Mouse (Mus musculus) CD4-positive, CD25-positive, alpha-beta regulatory T cell, adult 4 months (primary cell): ENCODE data around the gene Prss27. TPM values are rescaled to one million over a fixed set of nuclear protein-coding genes. Genes with fewer than 3 reads are reported as not detected.
A peak's percentile ranks its signal among the peaks of the same experiment; 100 is the strongest.

ENCODE experiments used
- ATAC-seq: one replicate; pipeline ENCODE4 v1.8.0; 2017
- polyA plus RNA-seq, 2 experiments: library from polyadenylated mRNA; unstranded; fragments of 100-300 nt; shearing (Covaris generic); gene quantifications; one replicate each; pipeline ENCODE4 v1.2.1; 2017

Prss27 gene
- polyA plus RNA-seq = not detected

GRCm38 (mm10) chr17:24037844-24038243 lies at the start of gene Prss27:
TSS of gene Prss27 (plus strand) at chr17:24038144.
- ATAC-seq = no peak

GRCm38 (mm10) chr17:23989802-23990201 lies 48.1 kb upstream of the Prss27 start:
- no peak for ATAC-seq

DNA sequence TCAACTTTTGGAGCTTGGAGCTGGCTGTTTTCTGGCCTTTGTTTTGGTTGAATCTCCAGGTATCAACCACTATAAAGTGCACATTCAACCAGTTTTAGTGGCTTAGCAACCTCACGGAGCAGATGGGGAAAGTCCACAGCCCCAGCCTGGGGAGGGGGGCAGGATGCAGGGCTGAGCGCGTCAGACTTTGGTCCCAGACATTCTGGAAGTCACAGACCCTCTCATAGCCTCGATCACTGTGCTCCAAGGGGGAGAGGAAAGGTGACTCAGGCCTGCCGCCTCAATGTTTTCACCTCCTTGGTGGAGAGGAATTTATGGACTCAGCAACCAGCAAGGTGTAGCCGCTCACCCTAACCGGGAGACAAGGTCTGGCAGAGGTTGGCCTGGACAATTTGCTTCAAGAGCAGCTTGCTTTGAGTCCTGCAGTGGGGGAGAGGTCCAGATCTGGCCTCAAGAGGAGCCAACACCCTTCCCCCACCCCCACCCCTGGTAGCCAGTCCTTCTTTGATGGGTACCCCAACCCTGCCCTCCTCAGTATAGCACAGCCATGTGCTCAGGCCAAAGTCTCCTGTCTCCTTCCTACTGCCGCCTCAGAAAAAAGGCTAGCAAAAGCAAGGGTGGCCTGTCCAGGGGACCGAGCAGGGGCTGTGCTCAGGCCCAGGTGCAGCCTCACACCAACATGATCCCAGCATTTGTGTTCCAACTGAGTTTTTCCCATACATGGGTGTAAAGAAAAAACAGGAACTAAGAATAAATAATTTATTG lies 45.0 kb upstream of the Prss27 start:
- no peak for ATAC-seq

DNA sequence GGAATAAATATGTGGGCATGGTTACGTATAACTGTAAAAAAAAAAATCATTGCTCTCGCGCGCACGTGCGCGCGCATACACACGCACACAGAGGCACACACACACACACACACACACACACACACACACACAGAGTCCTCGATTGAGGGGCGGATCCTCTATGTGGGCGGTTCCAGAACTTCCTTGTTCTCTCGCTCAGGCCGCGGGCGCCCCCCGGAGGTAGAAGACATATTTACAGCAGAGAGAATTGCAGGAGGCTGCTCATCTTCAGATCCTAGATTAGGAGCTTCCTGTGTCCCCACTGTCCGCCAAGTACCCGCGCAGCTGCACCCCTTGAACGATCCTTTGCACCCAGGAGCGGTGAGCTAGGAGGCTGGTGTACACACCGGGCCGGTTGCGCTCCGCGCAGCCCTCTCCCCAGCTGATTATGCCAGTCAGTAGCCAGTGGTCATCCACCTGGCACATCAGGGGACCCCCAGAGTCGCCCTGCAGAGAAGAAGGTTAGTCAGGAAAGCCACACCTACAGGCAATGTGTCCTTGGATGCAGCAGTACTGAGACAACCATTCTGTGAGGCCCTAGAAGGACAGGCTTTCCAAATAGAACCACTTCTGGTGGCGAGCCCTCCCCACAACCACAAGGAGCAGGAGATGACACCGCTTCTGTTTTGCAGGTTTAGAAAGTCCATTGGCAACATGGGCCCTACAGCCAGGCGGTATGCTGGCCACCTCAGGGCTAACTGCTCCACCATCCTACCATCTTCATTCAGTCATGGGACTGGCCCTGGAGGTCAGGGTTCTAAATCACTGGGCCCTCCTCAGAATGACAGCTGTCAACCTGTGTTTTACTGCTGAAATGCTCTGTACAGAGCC lies 44.1 kb upstream of the Prss27 start:
- ATAC-seq = peak; percentile 92

DNA sequence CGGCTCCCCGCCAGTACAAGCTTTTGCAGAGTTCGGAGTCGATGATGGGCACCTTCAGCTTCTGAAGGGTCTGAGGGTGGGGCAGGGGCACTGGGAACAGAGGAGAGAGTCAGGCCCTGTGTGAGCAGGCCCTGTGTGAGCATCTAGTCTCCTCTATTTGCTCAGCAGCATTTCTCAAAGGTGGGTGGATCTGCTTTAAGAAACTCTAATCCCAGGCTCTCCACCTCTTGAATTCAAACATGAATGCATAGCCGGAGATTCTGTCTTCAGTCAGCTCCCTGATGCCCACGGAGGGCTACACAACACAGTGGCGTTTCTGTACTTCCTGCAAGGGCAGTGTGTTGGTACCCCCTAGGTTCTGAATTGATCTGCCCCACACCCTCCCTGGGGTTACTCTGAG lies 43.3 kb upstream of the Prss27 start:
- no peak for ATAC-seq

DNA sequence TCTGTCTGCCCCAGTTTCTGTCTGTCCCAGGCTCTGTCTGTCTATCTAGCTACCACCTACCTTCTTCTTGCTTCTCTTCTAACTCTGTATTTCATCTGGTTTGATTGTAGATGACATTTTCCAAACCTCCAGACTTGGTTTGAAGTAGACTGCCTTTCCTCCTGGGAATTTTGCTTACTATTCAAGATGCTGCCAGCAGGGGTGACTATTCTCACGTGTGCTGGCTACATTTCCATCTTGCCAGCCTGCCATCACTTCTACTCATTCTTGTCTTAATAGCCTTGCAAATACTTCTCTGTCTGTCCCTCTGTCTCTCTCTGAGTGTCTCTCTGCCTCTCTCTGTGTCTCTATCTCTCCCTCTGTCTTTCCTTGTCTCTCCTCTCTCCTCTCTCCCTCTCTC lies 42.5 kb upstream of the Prss27 start:
- no peak for ATAC-seq

GRCm38 (mm10) chr17:23997901-23998300 lies 40.0 kb upstream of the Prss27 start, which contains the start of gene Prss22:
TSS of gene Prss22 (minus strand) at chr17:23998100.
- ATAC-seq = no peak

GRCm38 (mm10) chr17:23998383-23998782 lies 39.6 kb upstream of the Prss27 start:
- ATAC-seq = no peak

- ATAC-seq = no peak
These were observed 37.5 kb upstream of the Prss27 start for GRCm38 (mm10) chr17:24000404-24000803.

GRCm38 (mm10) chr17:24004071-24004665 lies 33.8 kb upstream of the Prss27 start:
- ATAC-seq = no peak

GRCm38 (mm10) chr17:24005049-24005448 lies 32.9 kb upstream of the Prss27 start:
- no peak for ATAC-seq

DNA sequence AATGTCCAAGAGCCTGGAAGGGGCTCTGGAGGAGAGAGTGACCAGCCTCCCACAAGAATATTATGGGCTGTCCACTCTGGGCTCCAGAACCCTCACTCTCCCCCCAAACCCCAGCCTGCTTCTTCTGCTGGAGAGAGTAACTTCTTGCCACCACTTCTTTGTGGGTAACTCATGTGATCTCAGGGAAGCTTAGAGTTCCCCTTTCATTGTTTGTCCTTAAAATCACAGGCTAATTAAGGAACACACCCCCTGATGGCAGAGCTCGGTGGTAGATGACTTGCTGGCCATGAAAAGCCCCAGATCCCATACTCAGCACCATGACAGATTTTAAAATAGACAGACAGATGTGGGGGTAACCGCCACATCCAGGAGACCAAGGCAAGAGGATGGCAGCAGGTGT lies 31.0 kb upstream of the Prss27 start:
- ATAC-seq = no peak

DNA sequence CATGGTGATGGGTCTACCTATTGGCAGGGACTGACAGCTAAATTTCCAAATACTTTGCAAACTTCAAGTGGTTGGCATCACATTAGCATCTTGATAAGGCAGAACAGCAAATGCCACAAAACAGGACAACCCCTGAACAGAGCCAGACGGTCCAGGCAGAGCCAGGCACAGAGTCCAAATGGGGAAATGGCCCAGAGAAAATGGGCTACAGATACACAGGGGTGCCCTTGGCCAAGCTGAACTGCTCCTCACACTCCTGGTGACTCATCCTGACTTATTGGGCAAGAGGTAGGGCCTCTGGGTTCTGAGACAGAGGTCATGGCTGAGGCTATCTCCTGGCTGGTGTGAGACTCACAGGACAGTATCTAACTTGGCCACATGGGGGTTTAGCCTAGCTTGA lies 30.6 kb upstream of the Prss27 start:
- no peak for ATAC-seq

DNA sequence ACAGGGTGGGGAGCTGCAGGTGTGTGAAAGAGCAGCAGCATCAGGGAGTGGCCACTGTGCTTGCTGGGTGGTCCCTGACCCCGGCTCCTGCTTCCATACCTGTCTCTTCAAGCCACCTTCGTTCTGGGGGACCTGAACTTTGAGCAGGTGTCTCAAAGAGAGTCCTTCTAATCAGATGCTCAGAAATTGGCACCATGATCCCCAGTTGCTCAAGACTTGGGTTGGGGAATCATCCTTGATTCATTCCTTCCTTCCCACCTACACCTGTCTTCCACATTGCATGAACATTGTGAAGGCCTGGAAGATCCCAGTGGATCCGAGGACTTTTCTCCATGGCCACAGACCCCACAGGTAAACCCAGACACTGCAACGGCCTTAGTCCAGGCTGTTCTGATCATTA lies 29.8 kb upstream of the Prss27 start:
- no peak for ATAC-seq

- no peak for ATAC-seq
These were observed 28.3 kb upstream of the Prss27 start for GRCm38 (mm10) chr17:24009617-24010016.

GRCm38 (mm10) chr17:24012921-24013320 lies 25.0 kb upstream of the Prss27 start:
- no peak for ATAC-seq

DNA sequence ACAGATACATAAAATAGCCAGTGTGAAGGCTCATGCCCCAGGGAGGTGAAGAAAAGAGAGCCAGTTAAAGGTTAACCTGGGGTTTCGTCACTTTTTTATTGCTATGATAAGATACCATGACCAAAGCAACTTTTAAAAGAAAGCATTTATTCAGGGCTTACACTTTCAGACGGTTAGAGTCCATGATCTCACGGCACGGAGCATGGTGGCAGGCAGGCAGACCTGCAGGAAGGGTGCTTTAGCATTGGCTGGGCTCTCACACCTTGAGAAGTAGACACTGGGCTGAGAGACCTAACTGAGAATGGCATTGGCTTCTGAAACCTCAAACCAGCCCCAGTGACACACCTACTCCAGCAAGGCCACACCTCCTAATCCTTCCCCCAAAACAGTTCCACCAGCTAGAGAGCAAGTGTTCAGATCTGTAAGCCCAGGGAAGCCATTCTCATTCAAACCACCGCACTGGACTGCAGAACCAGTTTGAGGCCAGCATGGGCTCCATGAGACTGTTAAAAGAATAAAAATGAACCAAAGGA lies 23.4 kb upstream of the Prss27 start:
- no peak for ATAC-seq

DNA sequence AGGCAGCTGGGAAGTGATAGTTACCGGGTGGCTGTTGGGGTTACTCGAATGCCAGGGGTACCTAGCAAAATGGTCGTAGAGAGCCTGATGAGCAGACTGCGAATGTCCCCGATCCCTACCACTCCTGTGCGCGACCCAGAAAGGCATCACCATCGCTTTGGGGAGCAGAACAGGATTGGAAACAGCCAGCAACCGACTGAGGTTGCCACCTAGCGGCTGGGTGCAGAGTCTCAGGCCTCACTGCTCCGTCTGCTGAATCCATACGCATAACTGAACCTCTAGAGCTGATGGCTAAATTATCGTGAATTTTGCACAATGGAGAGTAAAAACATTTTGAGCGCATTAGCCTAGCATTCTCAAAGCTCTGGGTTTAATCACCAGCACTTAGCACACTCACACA lies 22.2 kb upstream of the Prss27 start:
- ATAC-seq = no peak

DNA sequence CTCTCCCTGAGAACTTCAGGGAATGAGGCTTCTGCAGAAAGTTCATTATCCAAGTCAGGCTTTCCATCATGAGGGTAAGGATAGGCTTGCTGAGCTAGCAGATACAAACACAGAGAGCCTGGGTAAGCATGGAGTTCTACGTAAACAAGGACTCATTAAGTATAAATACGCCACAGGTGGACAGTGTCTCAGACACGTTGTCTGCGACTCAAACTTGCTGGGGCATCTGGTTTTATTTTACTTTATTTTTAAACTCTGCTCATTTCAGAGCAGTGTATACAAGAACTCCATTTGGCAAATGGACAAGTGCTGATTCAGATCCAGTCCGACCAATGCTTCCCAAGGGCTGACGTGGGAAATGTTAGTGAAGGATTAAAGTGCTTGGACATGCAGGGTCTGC lies 17.2 kb upstream of the Prss27 start:
- ATAC-seq = no peak

DNA sequence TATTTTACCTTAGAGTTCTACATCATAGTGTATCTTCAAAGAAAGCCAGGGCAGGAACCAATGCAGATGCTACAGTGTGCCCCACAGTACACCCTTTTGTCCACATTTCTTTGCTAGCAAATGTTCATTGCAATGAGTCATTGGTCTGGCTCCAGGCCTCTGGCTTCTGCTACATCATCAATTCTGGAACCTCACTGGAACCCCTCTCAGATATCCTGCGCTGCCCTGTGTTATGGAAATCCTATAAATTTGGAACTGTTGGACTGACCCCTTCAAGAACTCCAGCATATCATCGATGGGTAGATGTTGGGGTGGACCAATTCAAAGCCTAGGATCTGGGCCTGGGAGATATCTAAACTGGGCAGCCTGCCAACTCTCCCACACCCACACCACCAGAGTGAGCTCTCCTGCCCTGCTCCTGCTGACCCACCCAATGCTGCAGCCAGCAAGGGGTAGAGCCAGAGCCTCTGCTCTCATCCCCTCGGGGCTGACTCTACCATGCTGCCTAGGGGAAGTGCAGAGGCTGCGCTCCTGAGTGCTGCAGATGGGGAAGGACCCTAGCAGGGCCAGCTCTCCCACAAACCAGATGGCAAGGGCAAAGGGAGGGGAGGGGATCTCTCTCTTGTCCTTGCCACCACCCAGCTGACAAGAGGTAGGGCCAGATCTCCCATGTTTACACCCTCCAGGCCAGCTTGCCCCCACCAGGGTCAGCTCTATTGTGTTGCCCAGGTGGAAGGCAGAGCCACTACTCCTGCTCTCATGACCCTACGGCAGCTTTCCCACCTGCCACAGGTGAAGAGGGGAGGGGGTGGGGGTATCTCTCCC lies 16.4 kb upstream of the Prss27 start:
- ATAC-seq = no peak

DNA sequence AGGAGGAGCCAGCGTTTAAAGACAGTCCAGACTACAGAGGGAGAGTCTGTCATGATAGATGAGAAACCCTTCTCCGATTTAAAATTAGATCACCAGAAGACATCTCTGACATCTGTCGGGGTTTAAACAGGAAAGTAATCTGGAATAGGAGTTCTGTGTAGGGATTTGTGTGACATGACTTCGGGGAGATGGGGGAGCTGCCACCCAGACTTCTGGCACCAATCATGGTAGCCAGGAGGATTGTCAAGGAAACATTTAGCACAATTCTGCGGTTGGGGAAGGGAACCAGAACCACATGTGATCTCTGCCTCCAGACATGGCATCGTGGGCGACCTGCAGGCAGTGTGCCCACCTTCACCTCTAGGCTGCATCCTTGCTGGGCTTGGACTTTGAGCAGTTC lies 8.5 kb upstream of the Prss27 start:
- no peak for ATAC-seq

DNA sequence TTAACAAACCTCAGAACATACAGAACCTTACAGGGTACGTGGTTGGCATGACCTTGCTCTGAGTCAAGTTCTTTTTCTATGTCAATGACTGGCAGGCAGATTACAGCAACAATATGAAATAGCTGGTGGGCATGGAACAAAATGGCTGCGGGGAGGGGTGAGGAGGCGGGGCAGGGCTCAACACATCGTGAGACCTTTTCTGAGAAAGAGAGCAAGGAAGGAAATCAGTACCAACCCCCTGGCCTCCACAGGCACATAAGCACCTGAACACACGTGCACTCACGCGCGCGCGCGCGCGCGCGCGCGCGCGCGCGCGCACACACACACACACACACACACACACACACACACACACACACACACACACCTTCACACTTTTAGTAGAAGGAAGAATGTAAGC lies 7.4 kb upstream of the Prss27 start:
- ATAC-seq = no peak
